Mouse (Mus musculus) fibroblast of lung, adult 2 months (primary cell): ENCODE results near the gene Ptpn20.

Experiments used
- DNase-seq: peaks from one replicate; pipeline ENCODE4 v3.0.0-alpha.2; 2011; ENCODE audit warnings: low read depth

Ptpn20 gene

GRCm38 (mm10) chr14:33677996-33678395 lies 89.0 kb downstream of the Ptpn20 start:
- DNase-seq, result no peak

DNA sequence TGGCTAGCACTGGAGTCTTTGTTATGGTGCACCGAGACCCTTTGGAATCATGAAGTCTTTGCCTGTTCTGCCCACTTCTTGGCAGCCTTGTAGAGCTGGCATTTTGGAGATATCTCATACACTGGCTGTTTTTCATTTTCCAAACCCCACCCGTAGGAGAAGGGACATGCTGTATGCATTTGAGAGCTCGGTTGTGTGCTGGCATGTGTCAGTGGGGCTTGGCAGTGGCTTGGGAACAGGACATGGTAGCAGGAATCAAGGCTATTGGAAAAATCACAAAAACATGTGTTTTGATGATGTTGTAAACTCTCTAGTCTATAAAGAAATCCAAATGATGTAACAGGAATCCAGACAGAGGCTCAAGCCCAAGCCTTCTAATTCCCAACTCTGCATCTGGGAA lies 89.7 kb downstream of the Ptpn20 start:
- DNase-seq, result no peak

DNA sequence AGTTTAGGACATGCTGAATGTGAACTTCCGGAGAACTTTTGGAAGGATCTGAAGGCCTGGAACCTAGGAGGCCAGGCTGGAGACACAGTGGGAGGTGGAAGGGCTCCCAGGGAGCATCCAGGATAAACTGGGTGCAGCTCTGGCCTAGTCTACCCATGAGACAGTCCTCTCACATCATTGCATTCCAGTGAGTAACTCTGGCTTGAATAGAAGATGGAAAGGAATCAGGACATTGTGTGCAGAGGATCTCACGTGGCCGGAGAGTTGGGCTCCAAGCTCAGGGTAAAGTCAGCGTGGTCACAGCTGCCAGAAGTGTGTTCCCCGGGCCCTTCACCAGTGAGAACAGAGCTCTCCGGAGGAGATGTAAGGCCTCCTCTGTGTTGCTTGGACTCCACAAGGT lies 91.6 kb downstream of the Ptpn20 start:
- DNase-seq, result no peak

DNA sequence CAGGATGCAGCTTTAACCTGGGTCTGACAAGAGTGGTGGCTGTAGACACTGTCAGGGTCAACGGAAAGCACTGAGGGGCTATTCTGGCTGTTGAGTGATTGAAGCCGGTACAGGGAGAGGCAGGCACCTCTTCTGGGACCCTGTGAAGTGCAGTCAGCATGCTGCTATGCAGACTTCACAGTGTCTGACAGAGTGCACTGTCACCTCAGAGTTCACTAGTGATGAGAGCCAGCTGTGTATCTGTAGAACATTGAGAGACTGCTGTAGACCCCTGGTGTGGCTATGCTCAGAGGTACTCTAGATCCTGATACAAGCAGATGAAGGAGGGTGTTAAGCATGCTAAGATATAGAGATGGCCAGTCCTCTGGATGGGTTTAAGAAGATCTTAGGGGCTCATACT lies 93.8 kb downstream of the Ptpn20 start:
- DNase-seq, result no peak

DNA sequence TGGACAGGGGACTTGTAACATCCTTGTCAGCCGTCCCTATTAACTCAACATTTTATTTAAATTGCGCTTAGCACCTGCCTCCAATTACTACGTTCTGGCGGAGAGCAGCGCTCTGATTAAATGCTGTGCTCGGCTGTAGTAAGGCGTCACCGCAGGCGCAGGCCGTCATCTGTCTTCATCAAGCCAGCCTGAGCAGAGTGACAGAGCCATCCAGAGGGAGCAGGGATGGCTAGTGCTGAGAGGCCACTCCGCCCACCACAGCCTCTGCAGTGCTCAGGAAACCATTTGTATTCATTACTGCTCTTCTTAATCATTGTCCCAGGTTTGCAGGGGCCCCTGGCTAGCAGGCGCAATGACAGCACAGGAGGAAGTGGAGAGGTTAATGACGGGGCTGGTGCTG lies 94.7 kb downstream of the Ptpn20 start:
- DNase-seq, result no peak

DNA sequence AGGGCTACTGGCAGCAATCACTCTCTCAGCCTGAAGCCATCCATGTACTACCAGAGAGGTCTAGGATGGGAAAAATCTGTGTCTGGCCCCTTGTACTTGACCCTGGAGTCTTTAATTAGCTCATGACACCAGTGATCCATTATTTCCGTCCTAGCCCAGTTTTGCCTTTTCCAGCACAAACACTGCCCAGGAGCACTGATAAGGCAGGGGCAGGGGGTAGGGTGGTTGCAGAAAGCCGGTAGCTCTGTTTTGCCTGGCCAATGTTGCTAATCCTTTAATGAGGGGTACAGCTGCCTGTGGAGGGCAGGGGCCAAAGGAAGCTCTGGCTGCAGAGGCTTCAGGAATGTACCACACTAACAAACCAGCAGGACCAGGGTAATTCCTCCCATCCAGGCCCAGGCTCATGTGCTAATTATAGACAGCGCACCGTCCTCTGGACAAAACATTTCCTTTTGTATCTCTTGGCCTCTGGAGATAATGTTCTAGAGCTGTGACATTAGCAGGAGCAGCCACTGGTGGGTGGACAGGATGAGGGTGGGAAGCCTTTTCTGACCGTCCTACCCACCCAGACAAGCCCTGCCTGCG lies 98.5 kb downstream of the Ptpn20 start:
- no peak for DNase-seq

- no peak for DNase-seq
Measured at GRCm38 (mm10) chr14:33689044-33689443, 100.0 kb downstream of the Ptpn20 start.
